Comparison of ENCODE assay signal across 18 mouse cellular contexts in genomic region chr2:52615429-52615828, GRCm38 (mm10).
DNase-seq lines count a peak whose midpoint lies in the region; ATAC-seq and TF ChIP-seq lines count a peak whose summit lies in the region.
"Had no signal": no experiment of that assay in that cellular context is flagged by ENCODE, and none has a peak within 500 bp of the region (broad histone marks: within the 10 kb centered on the region; RNA-seq: fewer than 3 reads in every experiment).

No protein-coding gene starts in this region.

- H3K9ac ChIP-seq in embryonic facial prominence, embryonic 13.5 days: no peak overlapping the region
- H3K9ac ChIP-seq in liver, adult 2 months (ENCODE audit: low read depth, low read length): no peak overlapping the region
- no peak overlapping the region for H3K9ac ChIP-seq in liver, embryonic 12.5 days
- H3K9ac ChIP-seq: heart, embryonic 15.5 days; hindbrain, embryonic 12.5 days; limb, embryonic 13.5 days; stomach, embryonic 15.5 days had no signal

- no peak overlapping the region for H3K4me2 ChIP-seq in embryonic facial prominence, embryonic 13.5 days
- no peak overlapping the region for H3K4me2 ChIP-seq in liver, embryonic 12.5 days
- H3K4me2 ChIP-seq: heart, embryonic 15.5 days; hindbrain, embryonic 12.5 days; limb, embryonic 13.5 days; stomach, embryonic 15.5 days had no signal

- H3K79me2 ChIP-seq in liver, adult 2 months (ENCODE audit: control insufficient read depth, insufficient read depth, low read length): no peaks in the 10 kb centered on the region

- no peaks in the 10 kb centered on the region for H3K4me1 ChIP-seq in embryonic facial prominence, embryonic 13.5 days
- peaks cover 5% of the 10 kb centered on the region; the same call in 1 of the 2 replicates for H3K4me1 ChIP-seq in embryonic facial prominence, embryonic 10.5 days
- peaks cover 6% of the 10 kb centered on the region for H3K4me1 ChIP-seq in liver, adult 2 months (ENCODE audit: control insufficient read depth, insufficient read depth, low read length)
- peaks cover 11% of the 10 kb centered on the region; the same call in 1 of the 2 replicates for H3K4me1 ChIP-seq in liver, embryonic 12.5 days
- H3K4me1 ChIP-seq: hindbrain, embryonic 12.5 days; limb, embryonic 13.5 days; stomach, embryonic 15.5 days had no signal

- no peak for TF ChIP-seq CTCF in liver, adult 2 months (IDR thresholded peaks at IDR 0.05; ENCODE audit: low read depth, low read length)

- DNase-seq in embryonic facial prominence, embryonic 10.5 days (ENCODE audit: low spot score): no peak
- DNase-seq in liver, adult 2 months (ENCODE audit: extremely low read depth, low read depth, low spot score): peak; percentile 61
- DNase-seq in cerebellum, postnatal 10 days: peak; percentile 96 to 97
- peak; percentile 62 for DNase-seq in retina, postnatal 1 day
- DNase-seq: kidney, adult 18-20 months; lung, adult 18-20 months; right cerebral cortex, postnatal 4 days; thymus, postnatal 25 days had no signal

- ATAC-seq in embryonic facial prominence, embryonic 13.5 days (ENCODE audit: insufficient number of reproducible peaks, insufficient read depth, low FRiP score, low TSS enrichment, low read depth): 0 out of 2 replicates have a peak, but pooled peaks have one; percentile 32
- ATAC-seq in liver, embryonic 12.5 days: no peak
- ATAC-seq in CD4-positive, CD25-positive, alpha-beta regulatory T cell, adult 4 months: no peak
- ATAC-seq in megakaryocyte, adult 5-6 weeks (ENCODE audit: poor library complexity, severe bottlenecking): no peak
- ATAC-seq: Patski had no signal

- no peak for TF ChIP-seq POLR2A in liver, adult 2 months (IDR thresholded peaks at IDR 0.05; ENCODE audit: extremely low read depth, insufficient read depth, low read length)

- no peaks in the 10 kb centered on the region for H3K9me3 ChIP-seq in embryonic facial prominence, embryonic 13.5 days
- H3K9me3 ChIP-seq in embryonic facial prominence, embryonic 10.5 days: no peaks in the 10 kb centered on the region
- H3K9me3 ChIP-seq in liver, embryonic 12.5 days (replicated peaks): no peaks in the 10 kb centered on the region
- H3K9me3 ChIP-seq: heart, embryonic 15.5 days; hindbrain, embryonic 12.5 days; limb, embryonic 13.5 days; stomach, embryonic 15.5 days had no signal

- no peak overlapping the region for H3K4me3 ChIP-seq in embryonic facial prominence, embryonic 13.5 days
- H3K4me3 ChIP-seq in embryonic facial prominence, embryonic 10.5 days: no peak overlapping the region
- no peak overlapping the region for H3K4me3 ChIP-seq in liver, adult 2 months (ENCODE audit: insufficient read depth, low read depth, low read length)
- no peak overlapping the region for H3K4me3 ChIP-seq in liver, embryonic 12.5 days
- H3K4me3 ChIP-seq: erythroblast, embryonic 14.5 days; heart, embryonic 15.5 days; hindbrain, embryonic 12.5 days; limb, embryonic 13.5 days; stomach, embryonic 15.5 days had no signal

- WGBS in embryonic facial prominence, embryonic 13.5 days: 71% methylated on average over 5 of the region's 5 CpGs
- WGBS in embryonic facial prominence, embryonic 10.5 days: 83% methylated on average over 5 of the region's 5 CpGs
- WGBS in liver, adult 2 months: 28% methylated on average over 5 of the region's 5 CpGs
- 83% methylated on average over 5 of the region's 5 CpGs for WGBS in liver, embryonic 12.5 days (ENCODE audit: insufficient replicate concordance)

- no peaks in the 10 kb centered on the region for H3K27me3 ChIP-seq in embryonic facial prominence, embryonic 13.5 days
- no peaks in the 10 kb centered on the region for H3K27me3 ChIP-seq in embryonic facial prominence, embryonic 10.5 days (replicated peaks; ENCODE audit: low read depth, poor library complexity, severe bottlenecking)
- H3K27me3 ChIP-seq in liver, adult 2 months (ENCODE audit: control insufficient read depth, insufficient read depth, low read length): no peaks in the 10 kb centered on the region
- H3K27me3 ChIP-seq in liver, embryonic 12.5 days (replicated peaks): no peaks in the 10 kb centered on the region
- H3K27me3 ChIP-seq: heart, embryonic 15.5 days; hindbrain, embryonic 12.5 days; limb, embryonic 13.5 days; Patski; stomach, embryonic 15.5 days had no signal

- no peak overlapping the region for H3K27ac ChIP-seq in embryonic facial prominence, embryonic 13.5 days
- no peak overlapping the region for H3K27ac ChIP-seq in embryonic facial prominence, embryonic 10.5 days (replicated peaks)
- no peak overlapping the region for H3K27ac ChIP-seq in liver, adult 2 months (replicated peaks; ENCODE audit: insufficient read depth, low read depth, low read length)
- H3K27ac ChIP-seq in liver, embryonic 12.5 days: no peak overlapping the region
- H3K27ac ChIP-seq: heart, embryonic 15.5 days; hindbrain, embryonic 12.5 days; limb, embryonic 13.5 days; stomach, embryonic 15.5 days had no signal

- H3K36me3 ChIP-seq in embryonic facial prominence, embryonic 13.5 days: no peaks in the 10 kb centered on the region
- no peaks in the 10 kb centered on the region for H3K36me3 ChIP-seq in embryonic facial prominence, embryonic 10.5 days (replicated peaks)
- no peaks in the 10 kb centered on the region for H3K36me3 ChIP-seq in liver, adult 2 months (ENCODE audit: control insufficient read depth, insufficient read depth, low read length)
- no peaks in the 10 kb centered on the region for H3K36me3 ChIP-seq in liver, embryonic 12.5 days
- H3K36me3 ChIP-seq: heart, embryonic 15.5 days; hindbrain, embryonic 12.5 days; limb, embryonic 13.5 days; stomach, embryonic 15.5 days had no signal
